Mouse (Mus musculus): ENCODE data around the gene Nav1. TPM values are rescaled to one million over a fixed set of nuclear protein-coding genes. Genes with fewer than 3 reads are reported as not detected.

Gene Nav1
- polyA plus RNA-seq, 1 experiment from 2014 or later: 30.6 TPM

- Histone ChIP-seq H3K27me3 (no peaks in the 10 kb centered on the region), H3K9ac (no peak overlapping the region), H3K36me3 (ENCODE audit: poor library complexity, severe bottlenecking) (peaks cover 94% of the 10 kb centered on the region), H3K4me2 (no peak overlapping the region), H3K9me3 (replicated peaks) (no peaks in the 10 kb centered on the region), H3K4me3 (no peak overlapping the region), H3K27ac (no peak overlapping the region), H3K4me1 (no peaks in the 10 kb centered on the region)
- WGBS: over 99% methylated on average over 4 of the region's 4 CpGs
- ATAC-seq: no peak
Measured at GRCm38 (mm10) chr1:135408973-135409372, 198.1 kb downstream of the Nav1 start.

- H3K9ac ChIP-seq: no peak overlapping the region
- no peaks in the 10 kb centered on the region for H3K4me1 ChIP-seq
- no peak for ATAC-seq
- no peaks in the 10 kb centered on the region for H3K9me3 ChIP-seq (replicated peaks)
- H3K4me2 ChIP-seq: no peak overlapping the region
- no peak overlapping the region for H3K27ac ChIP-seq
- peaks cover 95% of the 10 kb centered on the region for H3K36me3 ChIP-seq (ENCODE audit: poor library complexity, severe bottlenecking)
- WGBS: 70% methylated on average over 7 of the region's 7 CpGs
- no peaks in the 10 kb centered on the region for H3K27me3 ChIP-seq
- no peak overlapping the region for H3K4me3 ChIP-seq
Measured at GRCm38 (mm10) chr1:135405356-135405755, 201.7 kb downstream of the Nav1 start.

- 90% methylated on average over 3 of the region's 3 CpGs for WGBS
- H3K4me3 ChIP-seq: no peak overlapping the region
- H3K36me3 ChIP-seq (ENCODE audit: poor library complexity, severe bottlenecking): peaks cover 96% of the 10 kb centered on the region
Measured at GRCm38 (mm10) chr1:135401452-135402110, 205.5 kb downstream of the Nav1 start.

GRCm38 (mm10) chr1:135399466-135399865 is 207.6 kb downstream of the Nav1 start:
- Histone ChIP-seq H3K27ac (no peak overlapping the region), H3K4me3 (no peak overlapping the region)
- 96% methylated on average over 5 of the region's 5 CpGs for WGBS

More at GRCm38 (mm10) chr1:135401452-135402110, 205.5 kb downstream of the Nav1 start:
- no peak overlapping the region for H3K9ac ChIP-seq
- no peaks in the 10 kb centered on the region for H3K27me3 ChIP-seq
- no peaks in the 10 kb centered on the region for H3K9me3 ChIP-seq (replicated peaks)
- no peak overlapping the region for H3K4me2 ChIP-seq
- no peak overlapping the region for H3K27ac ChIP-seq
- H3K4me1 ChIP-seq: no peaks in the 10 kb centered on the region
- ATAC-seq: no peak

GRCm38 (mm10) chr1:135385161-135385560 is 221.9 kb downstream of the Nav1 start:
- H3K36me3 ChIP-seq (ENCODE audit: poor library complexity, severe bottlenecking): peaks cover 88% of the 10 kb centered on the region
- H3K4me1 ChIP-seq: peaks cover 7% of the 10 kb centered on the region; the same call in 1 of the 2 replicates
- no peak overlapping the region for H3K4me2 ChIP-seq
- H3K27me3 ChIP-seq: no peaks in the 10 kb centered on the region
- 86% methylated on average over 9 of the region's 9 CpGs for WGBS
- no peak overlapping the region for H3K9ac ChIP-seq
- no peak for ATAC-seq
- no peak overlapping the region for H3K4me3 ChIP-seq
- no peaks in the 10 kb centered on the region for H3K9me3 ChIP-seq (replicated peaks)
- no peak overlapping the region for H3K27ac ChIP-seq

More at GRCm38 (mm10) chr1:135399466-135399865, 207.6 kb downstream of the Nav1 start:
- H3K9ac ChIP-seq: no peak overlapping the region
- peaks cover 94% of the 10 kb centered on the region for H3K36me3 ChIP-seq (ENCODE audit: poor library complexity, severe bottlenecking)
- H3K9me3 ChIP-seq (replicated peaks): no peaks in the 10 kb centered on the region
- H3K4me1 ChIP-seq: no peaks in the 10 kb centered on the region
- H3K4me2 ChIP-seq: no peak overlapping the region
- H3K27me3 ChIP-seq: no peaks in the 10 kb centered on the region
- ATAC-seq: no peak

Small RNA genes lying within 50 kb of the gene (microRNA-seq; reads per million reads assigned to microRNA genes)
- gene Mir1231: not detected

Other genes starting within 250 kb of the Nav1 start
- 70.0 and 84.4 TPM in 2 replicates for gene Shisa4, start 232.1 kb downstream of the Nav1 start, polyA plus RNA-seq (2015; fragmentation: Nextera tagmentation; extraction: Ambion mirVana)
- 149 and 167 TPM in 2 replicates for gene Ipo9, start 176.8 kb downstream of the Nav1 start, polyA plus RNA-seq (2015; fragmentation: Nextera tagmentation; extraction: Ambion mirVana)
- 19.8 and 21.7 TPM in 2 replicates for gene Csrp1, start 112.8 kb upstream of the Nav1 start, polyA plus RNA-seq (2015; fragmentation: Nextera tagmentation; extraction: Ambion mirVana)
- gene Phlda3, start 158.8 kb upstream of the Nav1 start, polyA plus RNA-seq (2015; fragmentation: Nextera tagmentation; extraction: Ambion mirVana): 12.1 TPM in 2 replicates
- gene Tnni1, start 172.1 kb upstream of the Nav1 start, polyA plus RNA-seq (2015; fragmentation: Nextera tagmentation; extraction: Ambion mirVana): 0.37 and 1.1 TPM in 2 replicates
- 0.11 and 0.36 TPM in 2 replicates for gene Lad1, start 211.3 kb upstream of the Nav1 start, polyA plus RNA-seq (2015; fragmentation: Nextera tagmentation; extraction: Ambion mirVana)
- 0.36 and 9.2 TPM in 2 replicates for gene Tnnt2, start 229.1 kb upstream of the Nav1 start, polyA plus RNA-seq (2015; fragmentation: Nextera tagmentation; extraction: Ambion mirVana)